ENCODE assay signal across 15 mouse cellular contexts in the genomic region with DNA sequence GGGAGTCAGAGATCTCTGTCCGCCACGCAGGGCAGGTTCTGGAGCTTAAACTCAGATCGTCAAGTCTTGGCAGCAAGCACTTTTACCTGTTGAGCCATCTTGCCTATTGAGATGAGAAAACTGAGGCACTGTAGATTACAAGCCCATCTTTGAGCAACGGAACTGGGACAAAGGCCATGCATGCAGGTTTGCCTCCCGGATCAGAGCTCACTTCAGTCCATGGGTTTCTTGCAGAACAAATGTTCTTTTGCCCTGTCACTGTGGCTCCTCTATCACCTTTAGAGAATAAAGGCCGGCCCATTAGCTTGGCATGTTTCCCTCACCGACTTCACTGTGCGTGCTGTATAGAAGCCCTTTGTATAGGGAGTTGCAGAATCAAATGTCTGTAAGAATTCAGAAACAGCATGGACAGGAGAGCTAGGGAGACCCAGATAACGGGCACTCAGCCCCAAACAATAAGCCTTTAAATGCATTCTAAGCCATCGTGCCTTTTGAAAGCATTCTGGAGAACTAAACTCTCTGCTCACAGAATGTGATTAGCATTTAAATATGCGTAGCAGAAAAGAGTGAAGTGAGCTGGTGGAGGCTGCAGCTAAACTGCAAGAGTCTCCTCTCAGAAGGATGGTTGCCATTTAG. TPM values are rescaled to one million over a fixed set of nuclear protein-coding genes. Genes with fewer than 3 reads are reported as not detected.
DNase-seq lines count a peak whose midpoint lies in the region; ATAC-seq and TF ChIP-seq lines count a peak whose summit lies in the region.
"Had no signal": no experiment of that assay in that cellular context is flagged by ENCODE, and none has a peak within 500 bp of the region (broad histone marks: within the 10 kb centered on the region; RNA-seq: fewer than 3 reads in every experiment).

No protein-coding gene starts in this region.

- intact Hi-C loops in heart, postnatal 10 days (cut with DNase I): loop anchor here (5.0 to 10.0 kb wide), 2 partner anchors 59 to 281 kb away; partner anchors contain the start of gene Sowahd

- DNase-seq in kidney, adult 2 months: no peak
- DNase-seq in urinary bladder, postnatal 25 days (ENCODE audit: low spot score): no peak
- no peak for DNase-seq in heart, postnatal 10 days
- no peak for DNase-seq in cerebellum, postnatal 36 days
- DNase-seq: cerebellum, adult 9-10 months; gastrocnemius, postnatal 25 days; kidney, postnatal 10 days had no signal

- H3K9ac ChIP-seq in kidney, embryonic 15.5 days: no peak overlapping the region
- H3K9ac ChIP-seq in forebrain, embryonic 13.5 days: no peak overlapping the region
- no peak overlapping the region for H3K9ac ChIP-seq in intestine, postnatal 0 days (ENCODE audit: low read depth, low read length)
- H3K9ac ChIP-seq in neural tube, embryonic 13.5 days: no peak overlapping the region
- H3K9ac ChIP-seq: heart, embryonic 15.5 days; liver, embryonic 15.5 days had no signal

- ATAC-seq in kidney, embryonic 15.5 days (replicated peaks; ENCODE audit: low FRiP score): no peak
- ATAC-seq in forebrain, embryonic 13.5 days: peak; percentile 67
- peak; percentile 26; the same call in 1 of the 2 replicates for ATAC-seq in intestine, postnatal 0 days
- peak; percentile 63 for ATAC-seq in neural tube, embryonic 13.5 days (ENCODE audit: low read depth)

- WGBS in kidney, adult 2 months: 52% methylated on average over 11 of the region's 11 CpGs
- 55% methylated on average over 11 of the region's 11 CpGs for WGBS in kidney, embryonic 15.5 days
- 28% methylated on average over 11 of the region's 11 CpGs for WGBS in forebrain, embryonic 13.5 days
- WGBS in intestine, postnatal 0 days: 44% methylated on average over 11 of the region's 11 CpGs
- WGBS in neural tube, embryonic 13.5 days: 40% methylated on average over 11 of the region's 11 CpGs

- H3K27me3 ChIP-seq in kidney, adult 2 months (replicated peaks; ENCODE audit: control insufficient read depth, insufficient read depth, low read length): no peaks in the 10 kb centered on the region
- H3K27me3 ChIP-seq in kidney, embryonic 15.5 days: no peaks in the 10 kb centered on the region
- H3K27me3 ChIP-seq in forebrain, embryonic 13.5 days: no peaks in the 10 kb centered on the region
- no peaks in the 10 kb centered on the region for H3K27me3 ChIP-seq in intestine, postnatal 0 days (replicated peaks; ENCODE audit: control insufficient read depth, insufficient read depth, low read length)
- H3K27me3 ChIP-seq in neural tube, embryonic 13.5 days: no peaks in the 10 kb centered on the region
- H3K27me3 ChIP-seq: heart, embryonic 15.5 days; liver, embryonic 15.5 days had no signal

- no peak for TF ChIP-seq CTCF in kidney, adult 2 months (conservative IDR thresholded peaks at IDR 0.05; ENCODE audit: insufficient read depth, insufficient read length, low read depth, low read length)
- TF ChIP-seq CTCF in intestine, postnatal 0 days (IDR thresholded peaks at IDR 0.05; ENCODE audit: low read depth): no peak

- H3K27ac ChIP-seq in kidney, adult 2 months (ENCODE audit: insufficient read depth, low read depth, low read length): peak overlapping the region; percentile 54; the same call in 1 of the 2 replicates
- no peak overlapping the region for H3K27ac ChIP-seq in kidney, embryonic 15.5 days
- peak overlapping the region; percentile 83 for H3K27ac ChIP-seq in forebrain, embryonic 13.5 days
- H3K27ac ChIP-seq in intestine, postnatal 0 days (ENCODE audit: low read depth, low read length): peak overlapping the region; percentile 78
- peak overlapping the region; percentile 70 for H3K27ac ChIP-seq in neural tube, embryonic 13.5 days (replicated peaks)
- H3K27ac ChIP-seq: heart, embryonic 15.5 days; liver, embryonic 15.5 days; macrophage had no signal

- no peaks in the 10 kb centered on the region for H3K36me3 ChIP-seq in kidney, adult 2 months (ENCODE audit: control insufficient read depth, insufficient read depth, low read length)
- no peaks in the 10 kb centered on the region for H3K36me3 ChIP-seq in kidney, embryonic 15.5 days
- no peaks in the 10 kb centered on the region for H3K36me3 ChIP-seq in forebrain, embryonic 13.5 days (ENCODE audit: poor library complexity, severe bottlenecking)
- H3K36me3 ChIP-seq in intestine, postnatal 0 days (ENCODE audit: control insufficient read depth, insufficient read depth): no peaks in the 10 kb centered on the region
- H3K36me3 ChIP-seq in neural tube, embryonic 13.5 days: no peaks in the 10 kb centered on the region
- H3K36me3 ChIP-seq: heart, embryonic 15.5 days; liver, embryonic 15.5 days had no signal

- H3K4me1 ChIP-seq in kidney, adult 2 months (ENCODE audit: control insufficient read depth, insufficient read depth, low read length): peaks cover 18% of the 10 kb centered on the region
- no peaks in the 10 kb centered on the region for H3K4me1 ChIP-seq in kidney, embryonic 15.5 days
- H3K4me1 ChIP-seq in forebrain, embryonic 13.5 days: peaks cover 7% of the 10 kb centered on the region
- no peaks in the 10 kb centered on the region for H3K4me1 ChIP-seq in intestine, postnatal 0 days (replicated peaks; ENCODE audit: control insufficient read depth, insufficient read depth, low read length)
- H3K4me1 ChIP-seq in neural tube, embryonic 13.5 days (replicated peaks): peaks cover 3% of the 10 kb centered on the region; the same call in 1 of the 2 replicates
- H3K4me1 ChIP-seq: heart, embryonic 15.5 days; liver, embryonic 15.5 days had no signal

- H3K9me3 ChIP-seq in kidney, embryonic 15.5 days (replicated peaks): no peaks in the 10 kb centered on the region
- H3K9me3 ChIP-seq in forebrain, embryonic 13.5 days (replicated peaks): no peaks in the 10 kb centered on the region
- H3K9me3 ChIP-seq in intestine, postnatal 0 days (ENCODE audit: control insufficient read depth): no peaks in the 10 kb centered on the region
- no peaks in the 10 kb centered on the region for H3K9me3 ChIP-seq in neural tube, embryonic 13.5 days
- H3K9me3 ChIP-seq: heart, embryonic 15.5 days; liver, embryonic 15.5 days had no signal

- no peak for TF ChIP-seq POLR2A in kidney, adult 2 months (IDR thresholded peaks at IDR 0.05; ENCODE audit: low read depth, low read length)

- H3K4me3 ChIP-seq in kidney, adult 2 months (ENCODE audit: insufficient read depth, low read depth, low read length): no peak overlapping the region
- no peak overlapping the region for H3K4me3 ChIP-seq in kidney, embryonic 15.5 days (replicated peaks)
- no peak overlapping the region for H3K4me3 ChIP-seq in forebrain, embryonic 13.5 days
- H3K4me3 ChIP-seq in intestine, postnatal 0 days (ENCODE audit: low read depth, low read length): no peak overlapping the region
- H3K4me3 ChIP-seq in neural tube, embryonic 13.5 days: no peak overlapping the region
- H3K4me3 ChIP-seq: erythroblast, embryonic 14.5 days; heart, embryonic 15.5 days; liver, embryonic 15.5 days had no signal

- no peak overlapping the region for H3K4me2 ChIP-seq in kidney, embryonic 15.5 days
- H3K4me2 ChIP-seq in forebrain, embryonic 13.5 days: peak overlapping the region; percentile 33
- H3K4me2 ChIP-seq in intestine, postnatal 0 days (replicated peaks; ENCODE audit: low read depth): no peak overlapping the region
- no peak overlapping the region for H3K4me2 ChIP-seq in neural tube, embryonic 13.5 days
- H3K4me2 ChIP-seq: heart, embryonic 15.5 days; liver, embryonic 15.5 days had no signal

RNA-seq across cellular contexts. Expression of gene Slc25a43, which starts 20.0 kb away (rescaled TPM):
- polyA plus RNA-seq in kidney, adult 2 months (2012; rRNA removed): 0.97 and 1.6 TPM in 2 replicates
- 2.8 and 3.4 TPM in 2 replicates for polyA plus RNA-seq in kidney, embryonic 15.5 days (2015; fragmentation: Nextera tagmentation; extraction: Ambion mirVana)
- 0.58 and 0.68 TPM in 2 replicates for polyA plus RNA-seq in forebrain, embryonic 13.5 days (2015; fragmentation: Nextera tagmentation; extraction: Ambion mirVana)
- polyA plus RNA-seq in intestine, postnatal 0 days (2015; fragmentation: Nextera tagmentation; extraction: Ambion mirVana): 12.8 and 13.7 TPM in 2 replicates
- 0.70 and 0.85 TPM in 2 replicates for polyA plus RNA-seq in neural tube, embryonic 13.5 days (2015; fragmentation: Nextera tagmentation; extraction: Ambion mirVana)
- under 1 TPM; 0.30 to 0.60 TPM for total RNA-seq in heart, postnatal 10 days (2021)
- polyA plus RNA-seq: erythroblast, embryonic 14.5 days had no signal

RNA-seq across cellular contexts. Expression of gene Slc25a5, which starts 32.0 kb away (rescaled TPM):
- polyA plus RNA-seq in kidney, adult 2 months (2012; rRNA removed): 1,901 and 2,104 TPM in 2 replicates
- 783 and 885 TPM in 2 replicates for polyA plus RNA-seq in kidney, embryonic 15.5 days (2015; fragmentation: Nextera tagmentation; extraction: Ambion mirVana)
- polyA plus RNA-seq in forebrain, embryonic 13.5 days (2015; fragmentation: Nextera tagmentation; extraction: Ambion mirVana): 749 and 783 TPM in 2 replicates
- polyA plus RNA-seq in intestine, postnatal 0 days (2015; fragmentation: Nextera tagmentation; extraction: Ambion mirVana): 1,696 and 1,837 TPM in 2 replicates
- 565 and 581 TPM in 2 replicates for polyA plus RNA-seq in neural tube, embryonic 13.5 days (2015; fragmentation: Nextera tagmentation; extraction: Ambion mirVana)
- 100 to 1,000 TPM; 708 to 807 TPM for total RNA-seq in heart, postnatal 10 days (2021)
